Mouse (Mus musculus) embryonic facial prominence, embryonic 10.5 days (tissue): ENCODE results near the gene Epo. TPM values are rescaled to one million over a fixed set of nuclear protein-coding genes. Genes with fewer than 3 reads are reported as not detected.
A peak's percentile ranks its signal among the peaks of the same experiment; 100 is the strongest.

Source experiments
- DNase-seq: peaks from one replicate; pipeline ENCODE4 v3.0.0-alpha.2; 2017; ENCODE audit warnings: low spot score
- H3K27ac ChIP-seq: fragments of 300-500 bp; sonication (generic); replicated peaks from 2 replicates; pipeline ENCODE4 v1.5.1; 2016; ENCODE audit warnings: mild to moderate bottlenecking
- H3K27me3 ChIP-seq: fragments of 300-500 bp; sonication (generic); replicated peaks from 2 replicates; pipeline ENCODE4 v1.6.1; 2016; ENCODE audit warnings: low read depth, mild to moderate bottlenecking; ENCODE audit not compliant: poor library complexity, severe bottlenecking
- H3K36me3 ChIP-seq: fragments of 300-500 bp; sonication (generic); replicated peaks from 2 replicates; pipeline ENCODE4 v1.6.1; 2016; ENCODE audit warnings: mild to moderate bottlenecking, moderate library complexity
- H3K4me1 ChIP-seq: fragments of 300-500 bp; sonication (generic); 2 replicates; pipeline ENCODE4 v1.6.1; 2016
- H3K4me3 ChIP-seq: fragments of 300-500 bp; sonication (generic); 2 replicates; pipeline ENCODE4 v1.5.1; 2016; ENCODE audit warnings: mild to moderate bottlenecking, moderate library complexity
- H3K9me3 ChIP-seq: fragments of 300-500 bp; sonication (generic); 2 replicates; pipeline ENCODE4 v1.6.1; 2016; ENCODE audit warnings: mild to moderate bottlenecking
- WGBS: fragments of 180-500 bp; shearing (Covaris S2); methylation state at CpG from one replicate; pipeline ENCODE4 v1.1.7; 2016; 5-methylcytosine and 5-hydroxymethylcytosine counted together
- polyA plus RNA-seq: library from polyadenylated mRNA; unstranded; fragments of >200 nt; fragmentation: Nextera tagmentation; extraction: Ambion mirVana; gene quantifications from 2 replicates; pipeline ENCODE4 v1.2.1, GENCODE M21; 2016

Gene Epo
- 2.1 and 2.3 TPM in 2 replicates for polyA plus RNA-seq

- peak within 1 kb of the TSS; percentile 98 for H3K27ac ChIP-seq
- H3K9me3 ChIP-seq = no peaks in the 10 kb centered on the region
- DNase-seq = peak; percentile 98
- peaks cover 44% of the 10 kb centered on the region for H3K4me1 ChIP-seq
- H3K4me3 ChIP-seq = peak within 1 kb of the TSS; percentile 89
- peaks cover 24% of the 10 kb centered on the region for H3K36me3 ChIP-seq
- WGBS = under 1% methylated on average over 40 of the region's 40 CpGs
- no peaks in the 10 kb centered on the region for H3K27me3 ChIP-seq
Measured at GRCm38 (mm10) chr5:137533117-137533827, at the start of gene Epo, which contains the start of gene Gnb2. Epo (minus strand) TSS chr5:137533242. Gnb2 (minus strand) TSS chr5:137533510.

DNA sequence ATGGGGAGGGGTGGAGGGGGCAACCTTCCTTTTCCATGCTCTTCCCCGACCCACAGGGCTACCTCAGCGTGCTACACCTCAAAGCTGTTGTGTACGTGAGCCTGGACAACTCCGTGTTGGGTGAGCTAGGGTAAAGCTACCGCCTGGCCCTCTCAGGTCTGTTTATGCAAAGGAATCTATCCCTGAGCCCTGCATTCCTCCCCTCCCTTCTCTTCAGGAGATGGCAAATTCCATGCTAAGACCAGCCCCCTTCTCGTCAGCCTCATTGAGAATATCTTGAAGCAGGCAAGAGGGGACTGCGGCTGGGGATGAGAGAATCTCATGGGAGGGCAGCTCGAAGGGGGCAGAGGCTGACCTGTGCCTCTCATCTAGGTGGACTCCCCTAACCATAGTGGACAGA is 49.7 kb upstream of the Epo start:
- Histone ChIP-seq H3K4me1 (peaks cover 23% of the 10 kb centered on the region), H3K27me3 (peaks cover 30% of the 10 kb centered on the region), H3K36me3 (no peaks in the 10 kb centered on the region), H3K9me3 (no peaks in the 10 kb centered on the region), H3K27ac (no peak overlapping the region), H3K4me3 (0 out of 2 replicates have a peak overlapping the region, but pooled peaks have one; percentile 57)
- WGBS = 35% methylated on average over 8 of the region's 8 CpGs
- no peak for DNase-seq

- Histone ChIP-seq H3K27me3 (peaks cover 37% of the 10 kb centered on the region), H3K36me3 (no peaks in the 10 kb centered on the region), H3K4me1 (peaks cover 23% of the 10 kb centered on the region), H3K4me3 (no peak overlapping the region), H3K27ac (no peak overlapping the region), H3K9me3 (no peaks in the 10 kb centered on the region)
- DNase-seq = no peak
- WGBS = 84% methylated on average over 6 of the region's 6 CpGs
Measured at GRCm38 (mm10) chr5:137580246-137580645, 47.2 kb upstream of the Epo start.

DNA sequence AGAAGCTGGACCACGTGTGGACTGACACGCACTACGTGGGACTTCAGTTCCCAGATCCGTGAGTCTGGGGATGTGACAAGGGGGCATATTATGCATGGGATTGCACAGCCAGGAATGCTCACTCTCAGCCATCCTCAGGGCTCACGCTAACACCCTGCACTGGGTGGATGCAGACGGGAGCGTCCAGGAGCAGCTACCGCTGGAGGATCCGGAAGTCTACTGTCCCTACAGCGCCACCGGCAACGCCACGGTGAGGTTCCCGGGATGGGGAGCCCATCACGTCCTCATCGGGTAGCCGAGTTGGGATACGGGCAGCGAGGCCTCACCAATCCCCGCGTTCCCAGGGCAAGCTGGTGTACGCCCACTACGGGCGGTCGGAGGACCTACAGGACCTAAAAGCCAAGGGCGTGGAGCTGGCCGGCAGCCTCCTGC is 41.4 kb upstream of the Epo start:
- Histone ChIP-seq H3K4me3 (peak overlapping the region; percentile 50), H3K27me3 (peaks cover 36% of the 10 kb centered on the region), H3K9me3 (no peaks in the 10 kb centered on the region), H3K4me1 (peaks cover 13% of the 10 kb centered on the region), H3K36me3 (no peaks in the 10 kb centered on the region), H3K27ac (peak overlapping the region; percentile 63; the same call in 1 of the 2 replicates)
- 7% methylated on average over 27 of the region's 27 CpGs for WGBS
- DNase-seq = peak; percentile 57

DNA sequence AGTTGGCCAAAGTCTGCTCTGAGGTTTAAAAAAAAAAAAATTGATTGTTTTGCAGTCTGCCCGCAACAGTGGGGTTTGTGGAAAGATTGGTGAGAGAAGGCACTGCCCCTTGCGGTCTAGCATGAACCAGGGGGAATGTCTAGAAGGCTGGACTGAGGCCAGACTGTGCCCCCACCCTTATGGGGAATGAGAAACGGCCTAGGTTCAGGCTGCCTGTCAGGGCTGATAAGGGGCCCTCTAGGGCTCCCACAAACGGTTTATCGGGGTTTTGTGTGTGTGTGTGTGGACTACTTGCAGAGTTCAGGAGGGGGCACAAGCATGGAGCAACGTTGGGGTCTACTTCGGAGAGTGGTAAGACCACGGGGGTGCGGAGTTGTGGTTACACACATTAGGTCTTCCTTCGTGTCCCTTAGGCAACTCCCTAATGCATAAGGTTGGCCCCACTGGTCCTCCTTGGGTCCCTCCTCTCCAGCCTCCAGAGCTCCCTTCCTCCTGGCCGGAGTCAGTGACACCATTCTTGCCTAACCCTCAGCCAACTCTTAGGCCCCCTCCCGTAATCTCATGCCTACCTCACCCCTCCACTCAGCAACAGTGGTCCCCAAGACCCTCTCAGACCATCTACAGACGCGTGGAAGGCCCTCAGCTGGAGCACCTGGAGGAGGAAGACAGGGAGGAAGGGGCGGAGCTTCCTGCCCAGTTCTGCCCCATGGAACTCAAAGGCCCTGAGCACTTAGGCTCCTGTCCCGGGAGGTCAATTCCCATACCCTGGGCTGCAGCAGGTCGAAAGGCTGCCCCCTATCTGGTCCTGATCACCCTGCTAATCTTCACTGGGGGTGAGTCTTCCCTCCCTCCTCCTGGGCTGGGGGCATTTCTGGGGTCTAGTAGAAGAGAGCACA is 37.9 kb upstream of the Epo start:
- Histone ChIP-seq H3K27me3 (peaks cover 40% of the 10 kb centered on the region), H3K36me3 (no peaks in the 10 kb centered on the region), H3K4me3 (no peak overlapping the region), H3K9me3 (no peaks in the 10 kb centered on the region), H3K27ac (no peak overlapping the region), H3K4me1 (peaks cover 17% of the 10 kb centered on the region)
- no peak for DNase-seq
- WGBS = 87% methylated on average over 17 of the region's 17 CpGs

GRCm38 (mm10) chr5:137570181-137570580 is 37.1 kb upstream of the Epo start:
- WGBS = 60% methylated on average over 7 of the region's 7 CpGs
- Histone ChIP-seq H3K27me3 (peaks cover 36% of the 10 kb centered on the region), H3K27ac (no peak overlapping the region), H3K9me3 (no peaks in the 10 kb centered on the region), H3K36me3 (no peaks in the 10 kb centered on the region), H3K4me1 (peaks cover 17% of the 10 kb centered on the region), H3K4me3 (no peak overlapping the region)
- no peak for DNase-seq

DNA sequence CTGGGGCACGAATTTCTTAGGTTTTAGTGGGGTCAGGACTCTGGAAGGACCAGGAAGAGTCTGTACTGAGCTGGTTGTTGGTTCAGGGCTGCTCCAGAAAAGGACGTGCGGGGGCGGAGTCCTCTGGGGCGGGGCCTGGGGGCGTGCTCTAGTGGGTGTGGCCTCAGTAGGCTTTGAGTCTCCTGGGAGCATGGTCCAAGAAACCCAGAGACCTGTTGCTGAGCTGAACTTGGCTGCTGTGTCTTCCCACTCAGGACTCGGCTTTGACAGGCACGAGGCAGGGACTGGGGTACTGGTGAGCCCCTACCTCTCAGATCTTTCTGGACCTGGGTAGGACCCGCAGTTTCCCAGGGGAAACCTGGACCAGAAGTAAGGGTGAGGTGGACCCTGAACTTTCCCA is 36.6 kb upstream of the Epo start, which contains the start of gene Tfr2:
Gene Tfr2, plus strand, starts transcription at position 176 of the 400 bp plus-strand sequence.
- H3K27me3 ChIP-seq = peaks cover 31% of the 10 kb centered on the region
- no peaks in the 10 kb centered on the region for H3K36me3 ChIP-seq
- peak within 1 kb of the TSS; percentile 12; the same call in 1 of the 2 replicates for H3K4me3 ChIP-seq
- WGBS = 41% methylated on average over 9 of the region's 9 CpGs
- no peaks in the 10 kb centered on the region for H3K9me3 ChIP-seq
- peak; percentile 30 for DNase-seq
- H3K4me1 ChIP-seq = peaks cover 16% of the 10 kb centered on the region
- no peak within 1 kb of the TSS for H3K27ac ChIP-seq

GRCm38 (mm10) chr5:137569031-137569430 is 36.0 kb upstream of the Epo start:
- Histone ChIP-seq H3K4me1 (peaks cover 10% of the 10 kb centered on the region; the same call in 1 of the 2 replicates), H3K9me3 (no peaks in the 10 kb centered on the region), H3K27me3 (peaks cover 25% of the 10 kb centered on the region), H3K27ac (no peak overlapping the region), H3K4me3 (no peak overlapping the region), H3K36me3 (no peaks in the 10 kb centered on the region)
- no peak for DNase-seq
- 74% methylated on average over 12 of the region's 12 CpGs for WGBS

- H3K36me3 ChIP-seq = no peaks in the 10 kb centered on the region
- no peak overlapping the region for H3K4me3 ChIP-seq
- no peak overlapping the region for H3K27ac ChIP-seq
- no peaks in the 10 kb centered on the region for H3K9me3 ChIP-seq
- no peak for DNase-seq
- WGBS = 84% methylated on average over 8 of the region's 8 CpGs
- H3K4me1 ChIP-seq = peaks cover 10% of the 10 kb centered on the region; the same call in 1 of the 2 replicates
- H3K27me3 ChIP-seq = peaks cover 18% of the 10 kb centered on the region
Measured at GRCm38 (mm10) chr5:137568223-137568798, 35.3 kb upstream of the Epo start.

- peaks cover 10% of the 10 kb centered on the region; the same call in 1 of the 2 replicates for H3K4me1 ChIP-seq
- H3K27me3 ChIP-seq = peaks cover 9% of the 10 kb centered on the region; the same call in 1 of the 2 replicates
- no peaks in the 10 kb centered on the region for H3K9me3 ChIP-seq
- no peak overlapping the region for H3K27ac ChIP-seq
- no peaks in the 10 kb centered on the region for H3K36me3 ChIP-seq
- WGBS = 92% methylated on average over 5 of the region's 5 CpGs
- H3K4me3 ChIP-seq = no peak overlapping the region
- no peak for DNase-seq
Measured at GRCm38 (mm10) chr5:137566416-137566815, 33.4 kb upstream of the Epo start.

GRCm38 (mm10) chr5:137565744-137566143 is 32.7 kb upstream of the Epo start:
- peaks cover 9% of the 10 kb centered on the region; the same call in 1 of the 2 replicates for H3K27me3 ChIP-seq
- no peak overlapping the region for H3K4me3 ChIP-seq
- WGBS = 75% methylated on average over 6 of the region's 6 CpGs
- H3K4me1 ChIP-seq = peaks cover 10% of the 10 kb centered on the region; the same call in 1 of the 2 replicates
- H3K9me3 ChIP-seq = no peaks in the 10 kb centered on the region
- H3K36me3 ChIP-seq = no peaks in the 10 kb centered on the region
- no peak for DNase-seq
- no peak overlapping the region for H3K27ac ChIP-seq

- H3K4me3 ChIP-seq = no peak overlapping the region
- H3K27me3 ChIP-seq = peaks cover 3% of the 10 kb centered on the region; the same call in 1 of the 2 replicates
- H3K4me1 ChIP-seq = no peaks in the 10 kb centered on the region
- no peak overlapping the region for H3K27ac ChIP-seq
- H3K9me3 ChIP-seq = no peaks in the 10 kb centered on the region
- WGBS = 71% methylated on average over 10 of the region's 10 CpGs
- DNase-seq = no peak
- no peaks in the 10 kb centered on the region for H3K36me3 ChIP-seq
Measured at GRCm38 (mm10) chr5:137562965-137563364, 29.9 kb upstream of the Epo start.
